Mouse (Mus musculus): ENCODE data around the gene Osbpl5. TPM values are rescaled to one million over a fixed set of nuclear protein-coding genes. Genes with fewer than 3 reads are reported as not detected.
"Not testable (repeated sequence)": the region's sequence is repeated elsewhere in the genome, so short reads cannot be mapped to it uniquely, and the experiment has no call there.

Gene Osbpl5
- total RNA-seq, 2 experiments from 2014 or later = 2.6 to 4.3 TPM

- no peak for ATAC-seq (replicated peaks; ENCODE audit: low FRiP score, low TSS enrichment, poor library complexity, severe bottlenecking)
Measured at GRCm38 (mm10) chr7:143712771-143713348, 43.9 kb downstream of the Osbpl5 start.

DNA sequence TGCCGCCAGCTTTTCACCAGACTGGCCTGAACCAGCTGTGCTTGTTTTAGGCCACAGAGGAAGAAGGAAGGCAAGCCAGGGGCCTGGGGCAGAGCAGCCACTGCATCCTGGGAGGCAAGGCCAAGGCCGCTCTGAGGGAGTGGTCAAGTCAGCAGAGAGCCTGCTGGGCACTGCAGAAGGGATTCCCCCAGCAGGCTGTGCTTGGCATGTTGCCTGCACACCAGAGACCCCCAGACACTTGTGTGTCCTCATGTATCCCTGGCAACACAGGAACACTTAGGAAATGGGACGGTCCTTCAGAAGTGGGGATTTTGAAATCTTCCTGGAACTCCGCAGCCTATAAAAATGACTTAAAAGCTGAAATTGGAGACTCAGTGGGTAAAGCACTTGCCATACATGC lies 44.8 kb downstream of the Osbpl5 start:
- ATAC-seq (replicated peaks; ENCODE audit: low FRiP score, low TSS enrichment, poor library complexity, severe bottlenecking) = no peak

GRCm38 (mm10) chr7:143711381-143711780 lies 45.4 kb downstream of the Osbpl5 start:
- no peak for ATAC-seq (replicated peaks; ENCODE audit: low FRiP score, low TSS enrichment, poor library complexity, severe bottlenecking)

DNA sequence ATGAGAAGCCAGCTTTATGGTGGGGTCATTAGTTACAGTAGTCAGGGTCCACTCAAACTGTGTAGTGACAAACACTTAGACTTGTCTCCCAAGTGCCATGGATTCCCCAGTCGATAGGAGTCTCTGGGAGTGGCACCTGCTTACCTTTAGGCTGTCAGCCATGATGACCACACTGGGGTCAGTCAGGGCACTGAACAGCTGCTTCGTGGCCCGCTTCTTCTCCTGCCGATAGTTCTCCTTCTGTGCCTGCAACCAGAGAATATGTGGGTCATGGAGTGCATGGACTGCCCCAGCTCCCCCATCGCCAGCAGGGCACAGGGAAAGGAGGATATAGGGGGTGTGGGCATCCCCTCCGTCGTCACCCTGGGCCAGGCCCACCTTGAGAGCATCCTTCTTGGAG lies 47.4 kb downstream of the Osbpl5 start:
- ATAC-seq (replicated peaks; ENCODE audit: low FRiP score, low TSS enrichment, poor library complexity, severe bottlenecking) = no peak

DNA sequence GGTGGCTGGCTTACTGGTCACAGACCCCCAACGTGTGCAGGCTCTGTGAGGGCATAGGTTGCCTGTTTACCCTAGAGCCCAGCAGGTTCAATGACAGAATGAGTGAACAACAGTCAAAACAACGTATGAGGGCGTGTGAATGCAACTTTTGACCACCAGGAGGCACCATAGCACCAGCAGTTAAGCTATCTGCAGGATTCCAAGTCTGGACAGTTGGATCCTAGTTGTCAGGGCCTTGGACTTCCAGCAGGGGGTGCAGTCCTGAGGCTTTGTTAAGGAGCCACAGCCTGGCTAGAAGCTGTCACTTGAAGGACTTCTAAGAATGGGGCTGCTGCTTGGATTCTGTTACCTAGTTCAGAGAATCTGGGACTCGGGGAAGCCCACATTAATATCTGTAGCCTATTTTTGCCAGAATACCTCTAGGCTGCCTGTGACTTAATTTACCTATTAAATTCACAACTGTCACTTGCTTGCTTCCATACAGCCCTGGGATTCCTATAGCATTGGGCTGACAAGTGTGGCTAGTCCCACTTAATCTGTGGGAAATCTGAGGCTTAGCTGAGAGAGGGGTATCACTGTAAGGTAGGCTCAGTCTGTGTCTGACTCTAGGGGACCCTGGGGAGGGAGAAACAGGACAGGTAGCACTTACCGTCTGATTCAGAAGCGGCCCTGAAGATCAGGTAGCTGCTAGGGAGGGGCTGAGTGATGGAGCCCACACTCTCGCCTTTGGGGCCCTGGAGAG lies 49.9 kb downstream of the Osbpl5 start:
- ATAC-seq (replicated peaks; ENCODE audit: low FRiP score, low TSS enrichment, poor library complexity, severe bottlenecking) = peak; percentile 90

DNA sequence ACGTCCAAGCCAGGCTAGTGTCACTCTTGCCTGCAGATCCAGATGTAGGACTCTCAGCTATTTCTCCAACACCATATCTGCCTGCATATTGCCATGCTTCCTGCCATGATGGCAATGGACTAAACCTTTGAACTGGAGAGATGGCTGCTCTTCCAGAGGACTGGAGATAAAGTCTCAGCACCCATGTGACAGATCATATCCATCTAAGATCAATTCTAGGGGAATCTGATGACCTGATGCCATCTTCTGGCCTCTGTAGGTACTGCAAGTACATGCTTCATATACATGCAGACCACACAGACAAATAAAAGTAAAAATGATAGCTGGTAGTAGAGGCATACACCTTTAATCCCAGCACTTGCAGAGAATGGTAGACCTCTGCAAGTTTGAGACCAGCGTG lies 60.6 kb downstream of the Osbpl5 start:
- ATAC-seq (replicated peaks; ENCODE audit: low FRiP score, low TSS enrichment, poor library complexity, severe bottlenecking) = peak; percentile 66

DNA sequence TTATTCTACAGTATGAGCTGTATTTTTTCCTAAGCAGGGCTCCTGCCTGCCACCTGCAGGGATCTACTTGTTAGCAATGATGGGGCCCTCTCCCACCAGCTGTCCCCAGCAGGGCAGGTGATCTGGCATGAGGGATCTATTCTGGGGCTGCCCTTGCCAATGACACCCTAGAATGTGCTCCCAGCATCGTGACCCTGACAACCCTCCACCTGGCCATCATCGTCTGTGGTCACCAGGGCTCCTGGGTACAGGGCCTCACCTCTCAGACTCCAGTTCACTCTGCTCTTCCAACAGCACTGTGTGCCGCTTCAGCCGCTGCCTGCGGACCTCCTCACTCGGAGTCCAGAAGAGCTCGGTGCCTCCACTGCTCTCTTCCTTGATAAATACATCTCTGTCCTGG lies 62.2 kb downstream of the Osbpl5 start:
- no peak for ATAC-seq (replicated peaks; ENCODE audit: low FRiP score, low TSS enrichment, poor library complexity, severe bottlenecking)

GRCm38 (mm10) chr7:143692746-143693510 lies 63.9 kb downstream of the Osbpl5 start:
- ATAC-seq (replicated peaks; ENCODE audit: low FRiP score, low TSS enrichment, poor library complexity, severe bottlenecking) = no peak

DNA sequence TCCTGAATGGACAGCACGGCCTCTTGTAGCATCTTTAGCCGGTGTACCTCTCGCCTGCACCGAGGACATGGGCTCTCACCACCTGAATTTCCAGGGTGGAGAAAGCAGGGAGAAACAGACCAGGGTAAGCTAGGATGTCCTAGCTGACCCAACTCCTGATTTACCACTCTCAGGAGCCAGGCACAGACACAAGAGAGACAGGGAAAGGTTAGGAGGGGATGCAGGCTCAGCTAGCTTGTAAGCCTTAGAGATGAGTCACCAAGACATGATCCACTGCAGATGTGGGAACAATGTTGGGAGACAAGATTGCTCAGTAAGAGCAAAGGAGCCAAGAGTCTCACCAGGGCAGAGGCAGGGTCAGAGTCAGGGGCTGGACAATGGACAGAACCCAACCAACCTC lies 64.9 kb downstream of the Osbpl5 start:
- ATAC-seq (replicated peaks; ENCODE audit: low FRiP score, low TSS enrichment, poor library complexity, severe bottlenecking) = no peak

DNA sequence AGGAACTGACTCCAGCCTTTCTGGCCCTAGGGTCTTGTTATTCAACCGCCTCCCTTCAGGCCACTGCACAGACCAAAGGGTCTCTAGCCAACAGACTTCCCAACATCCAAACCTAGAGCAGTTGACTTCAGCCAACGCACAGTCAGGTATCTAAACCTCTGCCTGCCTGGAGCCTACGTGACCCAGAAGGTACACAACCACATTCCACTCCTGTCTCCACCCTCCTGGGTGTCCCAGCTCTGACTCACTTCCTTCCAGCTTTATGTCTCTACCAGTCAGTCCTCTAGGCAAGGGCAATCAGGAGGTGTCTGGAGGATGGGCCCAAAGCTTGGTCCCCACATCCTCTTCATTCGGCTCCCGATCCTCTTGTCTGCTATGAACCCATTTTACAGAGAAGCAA lies 65.6 kb downstream of the Osbpl5 start:
- ATAC-seq (replicated peaks; ENCODE audit: low FRiP score, low TSS enrichment, poor library complexity, severe bottlenecking) = no peak

DNA sequence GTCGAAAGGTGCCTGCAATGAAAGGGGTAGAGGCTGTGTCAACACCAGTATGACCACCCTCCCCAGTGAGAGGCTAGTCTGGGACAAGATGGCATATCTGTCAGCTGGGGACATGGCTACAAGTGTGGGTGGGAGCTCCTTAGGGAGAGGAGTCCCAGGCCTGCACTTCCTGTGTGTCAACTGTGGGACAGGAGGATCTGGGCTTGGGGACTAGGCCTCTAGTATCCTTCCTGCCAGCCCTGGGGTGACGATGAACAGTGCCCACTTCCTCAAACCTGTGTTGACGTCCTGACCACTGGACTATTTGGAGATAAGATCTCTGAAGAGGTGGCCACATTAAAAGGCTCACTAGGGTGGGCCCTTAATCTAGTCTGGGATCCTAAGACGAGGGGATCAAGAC lies 66.8 kb downstream of the Osbpl5 start:
- ATAC-seq (replicated peaks; ENCODE audit: low FRiP score, low TSS enrichment, poor library complexity, severe bottlenecking) = no peak

DNA sequence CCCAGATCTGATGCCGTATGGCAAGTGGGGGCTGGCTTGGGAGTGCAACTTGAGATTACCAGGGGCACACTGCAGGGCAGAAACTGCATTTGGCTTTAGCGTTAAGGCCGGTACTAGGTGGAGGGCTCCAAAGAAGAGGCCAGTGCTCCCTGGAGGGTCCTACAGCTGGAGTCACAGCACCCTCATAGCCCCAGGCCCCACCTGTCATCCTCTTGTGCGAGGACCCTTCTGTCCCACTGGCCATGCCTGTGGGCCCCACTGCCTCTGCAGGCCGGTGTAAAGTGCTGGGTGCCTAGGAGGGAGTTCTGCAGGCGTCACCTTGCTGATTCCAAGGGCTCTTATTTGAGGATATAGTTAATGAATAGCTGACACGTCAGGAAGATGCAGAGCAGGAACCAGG lies 67.3 kb downstream of the Osbpl5 start:
- no peak for ATAC-seq (replicated peaks; ENCODE audit: low FRiP score, low TSS enrichment, poor library complexity, severe bottlenecking)

- ATAC-seq (replicated peaks; ENCODE audit: low FRiP score, low TSS enrichment, poor library complexity, severe bottlenecking) = not testable (repeated sequence)
Measured at GRCm38 (mm10) chr7:143686676-143687075, 70.1 kb downstream of the Osbpl5 start.

GRCm38 (mm10) chr7:143686191-143686590 lies 70.6 kb downstream of the Osbpl5 start:
- ATAC-seq (replicated peaks; ENCODE audit: low FRiP score, low TSS enrichment, poor library complexity, severe bottlenecking) = not testable (repeated sequence)

DNA sequence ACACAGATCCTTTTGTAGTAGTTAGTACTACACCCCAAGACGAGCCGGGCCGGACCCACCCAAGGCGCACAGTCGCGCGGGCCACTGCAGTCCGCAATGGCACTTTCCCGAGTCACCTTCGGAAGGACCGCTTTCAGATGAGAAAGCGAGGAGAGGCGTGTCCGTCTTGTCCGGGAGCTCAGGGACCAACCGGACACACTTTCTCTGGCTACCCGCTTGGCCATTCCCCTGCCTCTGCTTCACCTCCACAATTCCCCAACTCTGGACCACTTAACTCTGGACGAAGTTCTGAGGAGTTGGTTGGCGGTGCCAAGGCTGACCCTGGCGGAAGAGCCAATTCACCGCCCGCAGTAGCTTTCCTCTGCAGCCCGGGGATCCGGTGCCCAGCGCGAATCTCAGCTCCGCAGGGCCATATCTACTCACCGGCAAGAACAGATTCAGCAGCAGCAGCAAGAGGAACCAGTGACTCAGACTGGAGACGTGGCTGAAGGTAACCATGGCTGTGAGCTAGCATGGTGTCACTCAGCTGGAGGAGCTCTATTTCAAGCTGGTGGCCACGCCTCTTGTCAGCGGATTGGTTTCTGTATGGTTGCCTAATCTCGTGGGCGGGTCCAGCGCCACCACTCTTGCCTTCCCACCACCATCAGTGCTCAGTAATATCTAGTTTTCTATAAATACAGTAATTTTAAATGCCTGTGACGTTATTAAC lies 71.3 kb downstream of the Osbpl5 start, which contains the start of gene Tnfrsf23:
TSS of gene Tnfrsf23 (minus strand) at position 514 of the 709 bp plus-strand sequence.
- ATAC-seq (replicated peaks; ENCODE audit: low FRiP score, low TSS enrichment, poor library complexity, severe bottlenecking) = peak; percentile 99

DNA sequence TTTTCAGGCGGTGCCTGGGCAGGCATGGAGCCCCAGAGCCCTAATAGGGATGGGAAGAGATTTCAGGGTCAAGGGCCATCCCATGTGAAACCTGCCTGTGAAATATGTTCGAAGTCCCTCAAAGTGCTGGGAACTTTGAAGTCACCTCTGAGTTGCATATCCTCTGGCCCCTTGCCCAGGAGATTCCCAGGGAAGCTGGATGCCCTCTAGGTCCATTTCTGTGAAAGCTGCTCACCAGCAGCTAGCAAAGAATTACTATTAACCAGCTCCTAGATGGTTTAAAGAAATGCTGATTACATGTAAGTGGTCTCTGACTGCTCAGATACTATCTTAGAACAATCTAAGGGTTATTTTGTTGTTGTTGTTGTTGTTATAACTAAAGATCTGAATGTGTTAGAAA lies 72.2 kb downstream of the Osbpl5 start:
- ATAC-seq (replicated peaks; ENCODE audit: low FRiP score, low TSS enrichment, poor library complexity, severe bottlenecking) = not testable (repeated sequence)

- no peak for ATAC-seq (replicated peaks; ENCODE audit: low FRiP score, low TSS enrichment, poor library complexity, severe bottlenecking)
Measured at GRCm38 (mm10) chr7:143681566-143681965, 75.2 kb downstream of the Osbpl5 start.

DNA sequence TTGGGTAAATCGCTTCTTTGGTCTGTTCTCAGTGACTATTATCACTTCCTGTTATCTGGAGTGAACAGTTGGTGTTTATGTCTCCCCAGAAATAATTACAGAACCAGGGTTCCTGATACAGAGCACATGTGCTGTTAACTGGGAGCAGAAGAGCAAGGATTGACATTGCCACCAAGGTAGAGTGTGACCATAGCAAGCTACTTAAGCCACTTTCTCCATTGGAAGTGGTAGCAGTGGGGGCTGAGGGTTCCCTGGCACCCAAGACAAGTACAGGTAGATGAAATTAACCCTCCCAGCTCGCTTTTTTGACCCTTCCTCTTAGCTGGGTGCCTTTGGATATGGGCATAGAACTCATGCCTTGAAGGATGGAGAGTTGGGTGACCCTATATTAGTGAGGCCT lies 75.9 kb downstream of the Osbpl5 start:
- ATAC-seq (replicated peaks; ENCODE audit: low FRiP score, low TSS enrichment, poor library complexity, severe bottlenecking) = not testable (repeated sequence)

GRCm38 (mm10) chr7:143679650-143680049 lies 77.1 kb downstream of the Osbpl5 start:
- ATAC-seq (replicated peaks; ENCODE audit: low FRiP score, low TSS enrichment, poor library complexity, severe bottlenecking) = not testable (repeated sequence)

Measured in megakaryocyte-erythroid progenitor cell, adult 5-6 weeks (primary cell).